Mouse (Mus musculus): Measurements from ENCODE around the gene Itgal. TPM values are rescaled to one million over a fixed set of nuclear protein-coding genes. Genes with fewer than 3 reads are reported as not detected.
A peak's percentile ranks its signal among the peaks of the same experiment; 100 is the strongest.

The Itgal gene
- polyA plus RNA-seq, 1 experiment from 2014 or later: 0.80 TPM

DNA sequence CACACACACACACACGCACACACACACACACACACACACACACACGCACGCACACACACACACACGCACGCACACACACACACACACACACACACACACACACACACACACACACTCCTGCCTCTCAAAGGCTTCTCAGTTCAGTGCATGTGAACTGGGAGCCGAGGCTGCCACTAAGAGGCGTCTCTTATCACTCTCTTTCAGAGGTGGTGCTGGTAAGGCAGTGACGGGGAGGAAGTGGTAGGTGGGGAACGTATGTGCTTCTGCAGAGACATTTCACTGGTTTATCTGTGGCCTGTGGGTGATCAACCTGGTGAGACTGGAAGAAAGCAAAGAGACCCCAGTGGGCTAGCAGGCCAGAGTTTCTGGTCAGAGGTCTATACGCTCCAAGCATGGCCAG is 10.9 kb upstream of the Itgal start:
- H3K36me3 ChIP-seq (ENCODE audit: control insufficient read depth, insufficient read depth, low read length): no peaks in the 10 kb centered on the region
- no peak overlapping the region for H3K9ac ChIP-seq (ENCODE audit: low read length)
- H3K4me1 ChIP-seq (replicated peaks; ENCODE audit: control insufficient read depth, insufficient read depth): no peaks in the 10 kb centered on the region
- DNase-seq (ENCODE audit: low spot score) (no peak), ATAC-seq (ENCODE audit: low FRiP score, low TSS enrichment) (no peak)
- no peaks in the 10 kb centered on the region for H3K27me3 ChIP-seq (ENCODE audit: control insufficient read depth, insufficient read depth, low read length)
- H3K27ac ChIP-seq (replicated peaks): no peak overlapping the region
- 79% methylated on average over 8 of the region's 10 CpGs for WGBS
- H3K9me3 ChIP-seq (ENCODE audit: control insufficient read depth, low read length): no peaks in the 10 kb centered on the region
- no peak overlapping the region for H3K4me2 ChIP-seq (replicated peaks; ENCODE audit: low read depth)
- no peak overlapping the region for H3K4me3 ChIP-seq (ENCODE audit: low read depth, low read length)
- no peak for TF ChIP-seq CTCF (IDR thresholded peaks at IDR 0.05; ENCODE audit: low read depth)

DNA sequence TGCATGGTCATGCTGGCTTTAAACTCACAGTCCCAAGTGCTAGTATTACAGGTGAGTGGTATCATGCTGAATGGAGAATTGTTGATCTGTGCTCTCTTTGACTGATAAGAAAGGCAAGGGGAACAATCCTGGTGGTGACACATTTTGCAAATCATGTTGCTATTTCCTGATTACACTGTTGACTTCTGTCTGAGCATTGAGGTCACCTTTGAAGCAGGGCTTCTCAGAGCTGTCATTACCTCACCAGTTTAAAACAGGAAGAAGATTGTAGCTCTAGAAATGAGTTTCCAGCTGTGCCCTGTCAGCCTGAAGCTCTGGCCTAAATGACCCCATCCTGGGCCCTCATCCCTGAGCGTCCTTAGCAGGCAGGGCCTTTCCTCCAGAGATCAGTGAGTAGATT is 8.1 kb upstream of the Itgal start:
- DNase-seq (ENCODE audit: low spot score): no peak
- no peak overlapping the region for H3K27ac ChIP-seq (replicated peaks)
- 72% methylated on average over 1 of the region's 1 CpGs for WGBS

GRCm38 (mm10) chr7:127289306-127289705 is 6.8 kb upstream of the Itgal start:
- Histone ChIP-seq H3K4me2 (replicated peaks; ENCODE audit: low read depth) (no peak overlapping the region), H3K9me3 (ENCODE audit: control insufficient read depth, low read length) (no peaks in the 10 kb centered on the region), H3K36me3 (ENCODE audit: control insufficient read depth, insufficient read depth, low read length) (no peaks in the 10 kb centered on the region), H3K27ac (replicated peaks) (no peak overlapping the region), H3K4me3 (ENCODE audit: low read depth, low read length) (no peak overlapping the region), H3K4me1 (replicated peaks; ENCODE audit: control insufficient read depth, insufficient read depth) (no peaks in the 10 kb centered on the region), H3K27me3 (ENCODE audit: control insufficient read depth, insufficient read depth, low read length) (no peaks in the 10 kb centered on the region), H3K9ac (ENCODE audit: low read length) (no peak overlapping the region)
- DNase-seq (ENCODE audit: low spot score) (no peak), ATAC-seq (ENCODE audit: low FRiP score, low TSS enrichment) (no peak)
- TF ChIP-seq EP300 (optimal IDR thresholded peaks at IDR 0.05) (no peak), CTCF (IDR thresholded peaks at IDR 0.05; ENCODE audit: low read depth) (no peak)
- 75% methylated on average over 2 of the region's 2 CpGs for WGBS

More for the DNA sequence above, 8.1 kb upstream of the Itgal start:
- H3K4me3 ChIP-seq (ENCODE audit: low read depth, low read length): no peak overlapping the region
- H3K9me3 ChIP-seq (ENCODE audit: control insufficient read depth, low read length): no peaks in the 10 kb centered on the region
- no peaks in the 10 kb centered on the region for H3K4me1 ChIP-seq (replicated peaks; ENCODE audit: control insufficient read depth, insufficient read depth)
- no peak for TF ChIP-seq CTCF (IDR thresholded peaks at IDR 0.05; ENCODE audit: low read depth)
- TF ChIP-seq EP300 (optimal IDR thresholded peaks at IDR 0.05): no peak
- H3K36me3 ChIP-seq (ENCODE audit: control insufficient read depth, insufficient read depth, low read length): no peaks in the 10 kb centered on the region
- H3K27me3 ChIP-seq (ENCODE audit: control insufficient read depth, insufficient read depth, low read length): no peaks in the 10 kb centered on the region
- no peak overlapping the region for H3K4me2 ChIP-seq (replicated peaks; ENCODE audit: low read depth)
- peak; percentile 91 for ATAC-seq (ENCODE audit: low FRiP score, low TSS enrichment)
- no peak overlapping the region for H3K9ac ChIP-seq (ENCODE audit: low read length)

GRCm38 (mm10) chr7:127290142-127290541 is 5.9 kb upstream of the Itgal start:
- ATAC-seq (ENCODE audit: low FRiP score, low TSS enrichment) (no peak), DNase-seq (ENCODE audit: low spot score) (no peak)
- TF ChIP-seq CTCF (IDR thresholded peaks at IDR 0.05; ENCODE audit: low read depth): no peak
- no peak for TF ChIP-seq EP300 (optimal IDR thresholded peaks at IDR 0.05)
- Histone ChIP-seq H3K36me3 (ENCODE audit: control insufficient read depth, insufficient read depth, low read length) (no peaks in the 10 kb centered on the region), H3K4me3 (ENCODE audit: low read depth, low read length) (no peak overlapping the region), H3K27me3 (ENCODE audit: control insufficient read depth, insufficient read depth, low read length) (no peaks in the 10 kb centered on the region), H3K9me3 (ENCODE audit: control insufficient read depth, low read length) (no peaks in the 10 kb centered on the region), H3K4me2 (replicated peaks; ENCODE audit: low read depth) (no peak overlapping the region), H3K9ac (ENCODE audit: low read length) (no peak overlapping the region), H3K27ac (replicated peaks) (no peak overlapping the region), H3K4me1 (replicated peaks; ENCODE audit: control insufficient read depth, insufficient read depth) (no peaks in the 10 kb centered on the region)
- WGBS: 64% methylated on average over 8 of the region's 8 CpGs

DNA sequence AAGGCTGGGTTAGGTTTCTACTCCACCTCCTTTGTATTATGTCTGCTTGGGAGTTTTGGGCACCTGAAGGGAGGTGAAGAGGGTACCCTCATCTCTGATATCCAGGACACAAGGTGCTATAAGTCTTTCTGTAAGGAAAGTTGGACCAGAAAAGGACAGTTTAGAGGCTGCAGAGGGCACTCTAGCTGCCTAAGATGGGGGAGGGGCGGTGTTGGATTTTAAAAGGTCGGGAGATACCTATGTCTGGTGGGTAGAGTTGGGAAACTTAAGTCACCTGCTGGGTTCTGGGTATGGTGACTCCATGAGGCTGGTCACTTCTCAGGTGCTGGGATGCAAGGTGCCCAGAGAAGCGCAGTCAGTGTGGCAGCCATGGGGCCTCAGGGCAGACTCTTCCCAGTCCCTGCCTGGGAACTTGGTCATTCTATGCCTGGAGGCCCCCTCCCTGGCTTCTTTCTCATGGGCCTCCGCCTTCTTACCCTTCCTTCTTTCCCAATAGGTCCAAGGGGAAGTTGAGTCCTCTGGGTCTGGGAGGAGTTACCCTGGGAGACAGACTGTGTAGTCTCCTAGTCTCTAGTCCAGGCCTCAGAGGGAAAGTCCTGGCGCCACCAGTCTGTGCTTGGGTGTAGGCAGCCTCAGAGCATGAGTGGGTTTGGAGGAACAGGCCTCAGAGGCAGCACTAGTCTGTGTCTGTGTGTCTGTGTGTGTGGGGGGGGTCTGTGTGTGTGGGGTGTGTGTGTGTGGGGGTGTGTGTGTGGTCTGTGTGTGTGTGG is 911 bp downstream of the Itgal start:
- no peak for DNase-seq (ENCODE audit: low spot score)
- Histone ChIP-seq H3K27ac (replicated peaks) (no peak overlapping the region), H3K9ac (ENCODE audit: low read length) (no peak overlapping the region), H3K4me1 (replicated peaks; ENCODE audit: control insufficient read depth, insufficient read depth) (no peaks in the 10 kb centered on the region), H3K27me3 (ENCODE audit: control insufficient read depth, insufficient read depth, low read length) (no peaks in the 10 kb centered on the region), H3K4me3 (ENCODE audit: low read depth, low read length) (no peak overlapping the region), H3K9me3 (ENCODE audit: control insufficient read depth, low read length) (no peaks in the 10 kb centered on the region), H3K4me2 (replicated peaks; ENCODE audit: low read depth) (no peak overlapping the region), H3K36me3 (ENCODE audit: control insufficient read depth, insufficient read depth, low read length) (no peaks in the 10 kb centered on the region)
- ATAC-seq (ENCODE audit: low FRiP score, low TSS enrichment): no peak
- 77% methylated on average over 5 of the region's 5 CpGs for WGBS
- TF ChIP-seq EP300 (optimal IDR thresholded peaks at IDR 0.05): no peak
- TF ChIP-seq CTCF (IDR thresholded peaks at IDR 0.05; ENCODE audit: low read depth): no peak

GRCm38 (mm10) chr7:127297586-127298193 is 1.6 kb downstream of the Itgal start:
- no peak overlapping the region for H3K27ac ChIP-seq (replicated peaks)
- DNase-seq (ENCODE audit: low spot score) (no peak), ATAC-seq (ENCODE audit: low FRiP score, low TSS enrichment) (no peak)
- no peak for TF ChIP-seq EP300 (optimal IDR thresholded peaks at IDR 0.05)
- TF ChIP-seq CTCF (IDR thresholded peaks at IDR 0.05; ENCODE audit: low read depth): no peak
- H3K36me3 ChIP-seq (ENCODE audit: control insufficient read depth, insufficient read depth, low read length): no peaks in the 10 kb centered on the region
- no peak overlapping the region for H3K4me2 ChIP-seq (replicated peaks; ENCODE audit: low read depth)
- H3K4me3 ChIP-seq (ENCODE audit: low read depth, low read length): no peak overlapping the region
- H3K9me3 ChIP-seq (ENCODE audit: control insufficient read depth, low read length): no peaks in the 10 kb centered on the region
- no peaks in the 10 kb centered on the region for H3K27me3 ChIP-seq (ENCODE audit: control insufficient read depth, insufficient read depth, low read length)
- no peak overlapping the region for H3K9ac ChIP-seq (ENCODE audit: low read length)
- WGBS: 94% methylated on average over 4 of the region's 5 CpGs
- H3K4me1 ChIP-seq (replicated peaks; ENCODE audit: control insufficient read depth, insufficient read depth): no peaks in the 10 kb centered on the region

Measured in stomach, postnatal 0 days (tissue).